Mouse (Mus musculus) yolk sac, embryonic 10.5 days (tissue): ENCODE measurements around the gene Elmod1.

ENCODE experiments used
- DNase-seq: peaks from one replicate; pipeline ENCODE4 v3.0.0-alpha.2; 2017; ENCODE audit warnings: low spot score

The Elmod1 gene

DNA sequence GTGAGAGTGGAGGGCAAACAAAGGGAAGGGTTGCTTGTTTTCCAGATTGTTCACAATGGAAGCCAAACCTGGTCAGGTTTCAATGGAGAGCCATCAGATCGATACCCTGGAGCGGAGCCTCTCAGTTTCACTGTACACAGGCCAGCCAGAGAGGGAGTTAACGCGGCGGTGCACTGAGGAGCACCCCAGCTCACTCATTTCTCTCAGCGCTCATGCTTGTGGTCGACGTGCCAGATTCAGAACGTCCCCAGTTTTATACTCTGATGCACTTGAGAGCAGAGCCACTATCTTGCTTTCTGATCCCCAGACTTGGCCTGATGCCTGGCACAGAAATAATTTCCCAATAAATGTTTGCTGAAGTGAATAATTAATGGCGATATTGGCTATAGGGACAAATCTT lies 68.3 kb downstream of the Elmod1 start:
- no peak for DNase-seq

DNA sequence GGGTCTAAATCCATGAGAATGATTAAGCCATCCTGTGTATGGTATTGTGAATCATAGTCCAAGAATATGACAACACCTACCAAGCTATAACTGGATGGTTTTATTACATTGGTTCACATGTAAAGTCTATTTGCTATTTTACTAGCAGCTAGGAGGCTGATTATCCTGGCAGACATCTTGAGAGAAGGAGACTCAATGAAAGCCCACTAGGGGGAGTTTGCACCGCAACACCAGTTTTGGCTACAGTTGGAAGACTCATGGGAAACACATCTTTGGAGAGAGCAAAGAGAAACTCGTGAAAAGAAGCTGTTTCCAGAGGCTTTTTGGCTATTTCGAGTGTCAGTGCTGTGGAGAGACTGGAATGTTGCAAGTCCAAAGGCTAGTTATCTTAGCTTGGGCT lies 69.7 kb downstream of the Elmod1 start:
- no peak for DNase-seq

DNA sequence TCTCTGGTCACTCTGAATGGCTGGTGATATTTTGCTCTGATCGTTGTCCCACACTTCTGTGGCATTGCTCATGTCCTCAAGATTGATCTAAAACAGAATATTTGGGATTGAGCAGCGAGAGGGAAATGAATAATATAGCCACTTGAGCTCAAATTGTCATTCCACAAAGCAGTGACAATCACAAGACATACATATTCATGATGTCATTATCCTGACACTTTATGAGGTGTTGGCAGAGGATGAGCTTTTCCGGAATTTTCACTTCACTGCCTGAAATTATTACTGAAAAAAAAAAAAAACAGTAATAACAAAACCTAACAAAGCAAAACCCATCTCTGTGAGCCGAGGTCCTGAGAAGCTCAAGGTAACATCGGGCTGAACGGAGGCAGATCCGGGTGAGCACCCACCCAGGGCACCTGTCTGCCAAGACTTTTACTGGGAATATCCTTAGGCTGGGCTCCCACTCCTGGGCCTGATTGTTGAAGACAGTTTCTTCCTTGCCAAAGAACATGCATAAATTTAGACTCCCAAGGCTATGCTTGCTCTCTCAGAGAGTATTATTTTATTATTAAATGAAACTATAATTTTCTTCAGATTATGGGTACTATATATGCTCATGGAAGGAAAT lies 71.8 kb downstream of the Elmod1 start:
- no peak for DNase-seq

DNA sequence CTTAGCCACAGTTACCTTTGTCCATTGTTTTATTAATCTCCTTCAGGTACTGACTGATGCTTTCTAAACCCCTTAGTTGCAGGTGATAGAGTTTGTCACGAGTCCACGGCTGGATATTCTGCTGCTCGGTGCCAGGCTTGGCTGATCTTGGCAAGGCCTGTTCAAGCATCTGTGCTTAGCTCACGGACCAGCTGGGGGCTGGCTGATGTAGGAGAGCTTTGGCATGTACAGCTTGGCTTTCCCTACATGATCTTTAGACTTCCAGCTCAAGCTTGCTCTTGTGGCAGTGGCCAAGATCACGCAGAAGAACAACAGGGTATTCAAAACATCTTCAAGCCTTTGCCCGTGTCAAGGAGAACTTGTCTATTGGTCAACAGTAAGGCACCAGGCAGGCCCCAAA lies 75.3 kb downstream of the Elmod1 start:
- no peak for DNase-seq

DNA sequence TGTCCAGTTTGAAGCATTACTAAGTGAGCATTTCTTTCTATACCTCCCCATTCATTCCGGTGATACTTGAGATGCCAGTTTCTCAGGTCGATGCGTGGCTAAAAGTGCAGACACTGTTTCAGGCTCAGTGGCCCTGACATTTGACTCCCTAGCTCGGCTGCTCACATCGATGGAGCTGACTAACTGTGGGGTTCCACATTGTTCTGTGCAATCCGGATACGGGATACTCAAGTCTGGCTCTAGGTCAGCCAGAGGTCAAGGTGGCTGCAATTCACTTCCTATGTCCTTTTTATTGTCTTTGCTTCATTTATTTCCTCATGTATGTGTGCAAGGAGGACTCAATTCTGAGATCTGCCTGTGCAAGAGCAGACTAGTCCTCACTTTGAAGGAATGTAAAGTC lies 79.3 kb downstream of the Elmod1 start:
- DNase-seq, result no peak

DNA sequence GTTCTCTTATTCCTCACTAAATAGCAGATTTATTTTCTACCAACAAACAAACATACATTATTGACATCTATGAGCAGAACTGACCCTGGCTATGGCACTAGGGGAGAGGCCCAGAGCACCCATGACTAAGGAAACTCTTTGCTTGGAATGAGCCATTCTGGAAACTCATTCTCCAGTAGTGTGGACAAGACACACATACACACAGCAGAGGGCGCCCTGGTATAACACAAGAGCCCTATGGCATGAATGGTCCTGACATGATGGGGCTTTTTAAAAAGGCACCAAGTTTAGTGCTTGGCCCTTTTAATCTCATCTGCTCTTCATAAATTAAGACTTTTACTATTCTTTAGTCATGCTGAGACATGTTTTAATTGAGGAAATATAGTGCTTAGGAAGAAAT lies 85.0 kb downstream of the Elmod1 start:
- DNase-seq, result no peak

DNA sequence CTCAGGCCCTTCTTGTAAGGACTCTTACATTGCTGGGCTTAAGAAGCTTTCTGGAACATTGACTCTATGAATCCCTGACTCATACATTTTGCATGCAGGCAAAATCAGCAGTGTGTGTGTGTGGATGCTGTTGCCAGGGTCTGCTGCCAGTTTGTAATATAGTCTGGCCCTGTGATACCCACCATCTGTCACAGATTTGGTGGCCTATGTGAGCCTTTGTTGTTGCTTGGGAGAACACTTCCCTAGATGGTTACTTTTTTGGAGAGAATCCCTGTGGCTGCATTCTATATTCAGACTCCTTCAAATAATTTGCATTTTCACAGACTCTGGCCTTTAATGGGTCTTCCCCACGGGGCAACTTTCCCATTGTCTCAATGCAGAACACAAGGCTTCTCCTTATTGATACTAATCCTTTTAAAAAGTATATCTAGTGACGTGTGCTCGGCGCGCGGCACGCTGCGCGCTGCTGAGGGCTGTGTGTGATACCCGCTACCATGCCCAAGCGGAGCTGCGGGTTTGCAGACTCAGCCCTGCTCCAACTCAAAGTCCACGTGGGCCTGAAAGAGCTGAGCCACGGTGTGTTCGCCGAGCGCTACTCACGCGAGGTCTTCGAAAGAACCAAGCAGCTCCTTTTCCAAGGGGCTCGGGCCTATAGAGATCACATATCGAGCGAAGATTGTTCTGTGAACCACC lies 91.4 kb downstream of the Elmod1 start:
- DNase-seq, result no peak

DNA sequence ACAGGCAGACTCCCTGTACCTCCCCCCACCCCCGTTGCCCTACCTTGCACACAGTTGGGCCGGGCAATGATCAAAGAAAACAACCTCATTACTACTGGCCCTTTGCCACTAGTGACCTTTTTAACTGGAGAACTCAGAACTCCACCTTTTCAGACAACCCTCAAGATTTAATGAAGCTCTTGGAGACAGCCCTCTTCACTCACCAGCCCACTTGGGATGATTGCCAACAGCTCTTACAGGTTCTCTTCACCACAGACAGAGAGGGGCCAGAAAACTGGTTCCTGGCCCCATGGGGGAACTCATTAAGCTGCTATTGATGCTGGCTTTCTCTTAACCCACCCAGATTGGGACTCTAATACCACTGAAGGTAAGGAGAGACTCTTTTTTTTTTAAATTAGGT lies 97.7 kb downstream of the Elmod1 start:
- DNase-seq, result no peak

DNA sequence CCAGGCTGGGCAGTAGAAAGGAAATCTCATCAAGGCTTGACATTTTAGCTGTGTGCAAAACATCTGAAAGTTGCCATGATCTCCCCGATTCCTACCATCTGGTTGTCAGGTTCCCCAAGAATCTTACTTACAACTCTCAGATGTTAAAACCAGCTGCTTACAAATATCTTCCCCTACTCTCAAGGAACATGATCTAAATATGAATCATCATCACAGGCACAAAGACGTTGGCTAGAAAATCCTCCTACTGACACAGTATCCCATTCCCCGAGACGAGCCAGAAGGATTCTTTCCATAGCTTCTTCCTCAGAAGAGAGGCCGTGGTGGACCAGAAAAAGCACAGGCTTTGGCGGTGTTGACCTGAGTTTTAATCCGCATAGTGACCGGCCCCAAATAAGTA lies 101.9 kb downstream of the Elmod1 start:
- no peak for DNase-seq
